Mouse (Mus musculus) erythroblast, adult 5-6 weeks (primary cell): Measurements from ENCODE around the gene Smoc1. TPM values are rescaled to one million over a fixed set of nuclear protein-coding genes. Genes with fewer than 3 reads are reported as not detected.

Experiments
- ATAC-seq: replicated peaks from 2 replicates; pipeline ENCODE4 v1.8.0; 2016; ENCODE audit warnings: moderate number of reproducible peaks, mild to moderate bottlenecking, moderate TSS enrichment, inconsistent platforms; ENCODE audit not compliant: poor library complexity, low FRiP score, severe bottlenecking
- total RNA-seq, 2 experiments: library from RNA; stranded (forward) in 1 of 2; stranded (reverse) in 1 of 2; fragments of 150-400 nt in 1 of 2; fragments of 200-764, 138-1000 nt in 1 of 2; gene quantifications; 2 replicates each; pipeline versions ENCODE4 v1.2.3 to v1.2.4; 2015 to 2017; ENCODE audit warnings: low replicate concordance in 2 of 2

The Smoc1 gene
- total RNA-seq, 2 experiments from 2014 or later = not detected

DNA sequence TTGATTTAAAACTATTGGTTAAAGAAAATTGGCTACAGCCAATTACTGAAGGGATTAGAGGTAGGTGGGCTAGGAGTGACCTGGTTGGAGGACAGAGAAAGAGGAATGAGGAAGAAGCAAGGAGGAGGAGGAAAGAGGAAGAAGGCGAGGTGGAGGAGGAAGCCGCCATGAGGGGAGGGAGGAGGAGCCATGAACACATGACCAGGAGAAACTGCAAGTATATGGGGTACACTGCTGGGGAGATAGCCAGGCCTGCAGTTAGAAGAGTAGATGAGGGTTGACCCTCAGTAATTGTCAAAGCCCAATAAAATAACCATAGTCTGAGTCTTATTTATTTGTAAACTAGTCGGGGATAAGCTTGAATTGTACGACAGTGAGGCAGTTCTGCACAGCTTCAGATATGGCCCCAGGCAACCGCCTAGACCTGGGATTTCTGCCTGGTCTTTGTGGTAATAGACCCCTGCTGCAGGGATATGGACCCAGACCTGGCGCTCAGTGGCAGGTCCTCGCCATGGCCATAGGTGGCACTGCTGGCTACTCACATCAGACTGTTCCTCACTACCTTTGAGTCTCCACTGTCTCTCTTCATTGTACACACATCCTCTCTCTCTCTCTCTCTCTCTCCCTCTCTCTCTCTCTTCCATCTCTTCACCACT, 7.2 kb upstream of the Smoc1 start:
- ATAC-seq = no peak

DNA sequence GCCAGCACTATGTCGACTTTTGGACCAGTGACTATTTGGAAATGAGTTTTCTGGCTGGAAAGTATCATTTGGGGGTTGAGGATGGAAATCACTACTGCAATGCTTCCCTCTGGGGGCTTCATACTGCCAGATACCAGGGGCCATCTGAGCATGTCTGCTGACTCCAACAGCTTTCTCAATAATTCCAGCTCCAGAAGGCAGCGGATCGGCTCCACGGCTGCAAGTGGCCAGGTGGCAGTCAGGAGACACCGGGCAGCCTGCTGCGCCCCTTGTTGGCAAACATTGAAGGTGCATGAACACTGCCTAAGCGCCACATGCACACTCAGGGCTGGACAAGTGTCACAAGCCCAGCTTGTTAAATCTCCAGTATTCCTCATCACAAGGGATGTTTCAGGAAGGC, 2.2 kb upstream of the Smoc1 start:
- ATAC-seq = no peak

DNA sequence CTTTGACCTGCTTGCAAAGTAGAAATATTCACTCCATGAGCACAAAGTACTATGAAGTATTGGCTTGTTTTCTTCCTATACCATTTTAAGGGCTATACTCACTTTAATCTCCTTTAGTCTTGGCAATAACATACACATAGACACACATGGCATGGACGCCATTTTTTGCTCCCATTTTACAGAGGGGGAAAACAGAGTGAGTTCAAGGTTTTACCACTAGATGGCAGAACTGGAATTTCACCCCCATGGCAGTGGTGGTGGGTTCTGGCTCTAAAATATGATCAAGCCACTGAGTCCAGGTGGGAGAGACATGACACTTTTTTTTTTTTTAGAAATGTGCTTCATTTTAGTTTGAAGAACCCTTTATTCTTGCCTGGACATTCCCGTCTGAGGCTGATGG, 1.6 kb upstream of the Smoc1 start:
- no peak for ATAC-seq

GRCm38 (mm10) chr12:81026995-81027942, 661 bp downstream of the Smoc1 start:
- no peak for ATAC-seq

DNA sequence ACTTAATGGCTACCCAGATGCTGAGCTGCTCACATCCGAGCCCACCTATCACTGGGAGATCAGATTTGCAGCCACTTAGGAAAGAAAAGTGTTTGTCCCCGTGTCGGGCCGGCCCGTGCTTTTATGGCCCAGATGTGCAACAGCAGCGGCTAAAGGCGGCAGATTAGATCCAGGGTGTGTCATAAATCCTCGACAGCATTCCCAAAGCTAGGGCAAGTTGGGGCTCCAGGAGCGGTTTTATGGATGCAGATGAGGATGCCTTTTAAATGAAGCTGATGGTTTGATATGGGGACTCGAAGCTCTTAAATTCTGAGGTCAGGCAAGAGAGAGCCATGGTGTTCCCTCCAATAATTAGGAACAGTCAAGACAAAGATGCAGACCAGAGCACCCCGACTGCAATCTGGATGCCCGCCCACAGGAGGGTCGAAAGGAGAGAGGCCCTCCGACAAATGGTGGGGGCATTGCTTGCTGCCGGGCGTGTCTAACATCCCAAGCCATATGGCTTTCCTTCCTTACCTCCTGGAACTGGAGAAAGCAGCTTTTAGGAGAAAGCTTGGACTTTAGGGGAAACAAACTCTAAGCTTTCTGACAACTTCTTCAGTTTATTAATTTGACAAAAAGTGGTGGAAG, 1.8 kb downstream of the Smoc1 start:
- ATAC-seq = no peak

GRCm38 (mm10) chr12:81029731-81030130, 3.1 kb downstream of the Smoc1 start:
- ATAC-seq = no peak

GRCm38 (mm10) chr12:81031579-81031978, 5.0 kb downstream of the Smoc1 start:
- ATAC-seq = no peak

GRCm38 (mm10) chr12:81033389-81034041, 6.9 kb downstream of the Smoc1 start:
- ATAC-seq = no peak

DNA sequence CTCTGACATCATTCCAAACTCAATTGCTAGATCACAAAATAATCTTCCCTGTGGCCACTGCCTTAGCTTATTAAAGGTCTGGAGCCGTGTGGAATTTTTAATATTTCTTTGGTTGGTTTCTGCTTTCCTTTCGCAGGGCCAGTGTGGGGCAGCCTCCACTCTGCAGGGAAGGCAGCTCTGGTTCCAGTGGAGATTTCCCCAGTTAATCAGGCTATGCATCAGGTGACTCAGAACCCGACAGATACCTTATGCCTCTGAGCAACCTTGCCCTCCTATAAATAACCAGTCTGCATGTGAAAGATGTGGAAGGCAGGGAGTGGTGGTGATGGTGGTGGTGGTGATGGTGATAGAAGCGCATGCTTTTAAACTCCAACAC, 7.4 kb downstream of the Smoc1 start:
- ATAC-seq = no peak

DNA sequence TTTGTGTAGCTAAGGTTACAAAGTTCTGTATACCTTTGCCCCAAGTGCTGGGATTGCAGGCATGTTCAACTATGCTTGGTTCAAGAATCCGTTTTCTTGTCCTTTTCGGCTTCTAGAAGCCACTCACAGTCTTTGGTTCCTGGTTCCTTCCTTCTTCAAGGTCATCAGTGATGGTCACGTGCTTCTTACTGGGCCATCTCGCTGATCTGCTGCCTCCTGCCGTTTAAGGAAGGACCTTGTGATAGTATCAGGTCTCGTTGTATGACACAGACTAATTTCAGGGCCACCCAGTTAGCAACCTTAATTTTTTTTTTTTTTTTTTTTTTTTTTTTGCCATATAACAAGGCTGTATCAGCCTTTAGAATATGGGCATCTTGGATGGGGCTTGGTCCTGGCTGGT, 9.2 kb downstream of the Smoc1 start:
- ATAC-seq = no peak

- ATAC-seq = no peak
Measured at GRCm38 (mm10) chr12:81043616-81044015, 17.0 kb downstream of the Smoc1 start.

- no peak for ATAC-seq
Measured at GRCm38 (mm10) chr12:81046926-81047325, 20.3 kb downstream of the Smoc1 start.

- ATAC-seq = no peak
Measured at GRCm38 (mm10) chr12:81049661-81050060, 23.1 kb downstream of the Smoc1 start.

GRCm38 (mm10) chr12:81055000-81055705, 28.5 kb downstream of the Smoc1 start:
- ATAC-seq = no peak

DNA sequence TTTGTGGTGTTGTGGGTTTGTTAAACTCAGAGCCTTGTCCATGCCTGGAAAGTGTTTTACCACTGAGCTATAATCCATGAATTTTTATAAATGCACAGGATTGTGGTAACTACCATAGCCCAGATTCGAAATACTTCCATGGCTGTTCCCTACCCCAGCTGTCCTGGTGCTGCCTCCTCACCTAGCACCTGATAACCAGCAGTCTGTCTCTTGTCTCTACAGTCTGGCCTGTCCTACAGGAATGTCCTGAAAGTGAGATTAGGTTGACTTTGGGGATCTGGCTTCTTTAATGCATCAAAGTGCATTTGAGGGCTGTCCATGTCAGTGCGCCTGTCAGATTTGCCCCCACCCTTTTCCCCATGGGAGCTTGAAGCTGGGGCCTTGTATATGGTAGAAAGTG, 29.2 kb downstream of the Smoc1 start:
- no peak for ATAC-seq

DNA sequence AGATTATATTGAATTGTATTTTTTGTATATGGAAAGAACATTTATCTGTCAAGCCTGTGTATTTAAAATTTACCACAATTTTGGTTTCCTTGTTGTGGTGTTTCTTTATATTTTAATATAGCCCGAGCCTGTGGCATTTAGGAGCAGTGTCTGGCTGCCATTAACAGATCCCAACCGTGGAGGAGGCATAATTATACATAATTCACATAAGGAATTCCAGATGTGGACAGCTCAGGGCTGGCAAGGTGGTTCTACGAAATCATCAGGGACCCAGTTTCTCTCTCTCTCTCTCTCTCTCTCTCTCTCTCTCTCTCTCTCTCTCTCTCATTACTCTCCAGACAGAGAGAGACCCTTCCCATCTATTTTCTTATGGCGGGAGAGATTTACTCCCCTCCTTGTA, 31.0 kb downstream of the Smoc1 start:
- no peak for ATAC-seq

GRCm38 (mm10) chr12:81058561-81058960, 32.0 kb downstream of the Smoc1 start:
- no peak for ATAC-seq

DNA sequence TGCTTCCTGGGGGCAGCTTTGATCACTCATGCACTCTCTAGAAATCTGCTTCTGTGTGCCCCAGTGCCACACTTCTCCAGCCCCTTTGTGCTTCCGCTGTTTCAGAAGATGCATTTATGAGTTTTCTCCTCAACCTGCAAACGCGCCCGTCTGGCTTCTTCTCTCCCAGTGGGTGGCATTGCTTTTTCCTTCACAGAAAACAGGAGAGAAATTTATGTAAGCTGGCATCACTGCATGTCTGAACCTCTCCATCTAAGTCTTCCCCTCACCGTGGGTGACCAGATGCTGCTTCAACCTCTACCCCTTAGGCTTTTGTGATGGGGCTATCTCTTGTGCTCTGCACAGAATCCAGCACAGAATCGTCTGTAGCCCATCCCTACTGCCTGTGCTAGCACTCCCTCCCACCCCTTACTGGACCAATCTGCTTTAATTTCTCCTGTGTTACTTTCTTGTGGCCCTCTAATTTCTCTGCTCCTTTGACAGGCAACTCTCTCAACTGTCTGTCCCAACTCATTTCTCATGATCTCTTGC, 35.3 kb downstream of the Smoc1 start:
- no peak for ATAC-seq

GRCm38 (mm10) chr12:81063336-81063955, 36.8 kb downstream of the Smoc1 start:
- ATAC-seq = no peak
